Mouse (Mus musculus) intestine, embryonic 15.5 days (tissue): Measurements from ENCODE around the gene Dhdh. TPM values are rescaled to one million over a fixed set of nuclear protein-coding genes. Genes with fewer than 3 reads are reported as not detected.
A peak's percentile ranks its signal among the peaks of the same experiment; 100 is the strongest.
"Not testable (repeated sequence)": the region's sequence is repeated elsewhere in the genome, so short reads cannot be mapped to it uniquely, and the experiment has no call there.

ENCODE experiments used
- ATAC-seq: fragments of 200-750 bp; cut with Nextera tagmentation; 2 replicates; pipeline ENCODE4 v1.8.0; 2017; ENCODE audit warnings: moderate TSS enrichment, moderate library complexity
- H3K27ac ChIP-seq: fragments of 300-500 bp; sonication (generic); 2 replicates; pipeline ENCODE4 v1.5.1; 2015; ENCODE audit warnings: mild to moderate bottlenecking, inconsistent platforms
- H3K27me3 ChIP-seq: fragments of 300-500 bp; sonication (generic); replicated peaks from 2 replicates; pipeline ENCODE4 v1.6.1; 2015; ENCODE audit warnings: inconsistent platforms
- H3K36me3 ChIP-seq: fragments of 300-500 bp; sonication (generic); 2 replicates; pipeline ENCODE4 v1.6.1; 2015; ENCODE audit warnings: inconsistent platforms
- H3K4me1 ChIP-seq: fragments of 300-500 bp; sonication (generic); replicated peaks from 2 replicates; pipeline ENCODE4 v1.6.1; 2015; ENCODE audit warnings: inconsistent platforms
- H3K4me2 ChIP-seq: fragments of 300-500 bp; sonication (generic); replicated peaks from 2 replicates; pipeline ENCODE4 v1.6.1; 2015; ENCODE audit warnings: mild to moderate bottlenecking, inconsistent platforms
- H3K4me3 ChIP-seq: fragments of 300-500 bp; sonication (generic); replicated peaks from 2 replicates; pipeline ENCODE4 v1.5.1; 2015; ENCODE audit warnings: inconsistent platforms
- H3K9ac ChIP-seq: fragments of 300-500 bp; sonication (generic); 2 replicates; pipeline ENCODE4 v1.6.1; 2015; ENCODE audit warnings: inconsistent platforms
- H3K9me3 ChIP-seq: fragments of 300-500 bp; sonication (generic); 2 replicates; pipeline ENCODE4 v1.6.1; 2016; ENCODE audit warnings: inconsistent platforms
- WGBS: fragments of 180-500 bp; shearing (Covaris S2); methylation state at CpG from one replicate; pipeline ENCODE4 v1.1.7; 2015; 5-methylcytosine and 5-hydroxymethylcytosine counted together
- polyA plus RNA-seq: library from polyadenylated mRNA; unstranded; fragments of >200 nt; fragmentation: Nextera tagmentation; extraction: Ambion mirVana; gene quantifications from 2 replicates; pipeline ENCODE4 v1.2.1, GENCODE M21; 2015

The Dhdh gene
- polyA plus RNA-seq, 1 experiment from 2014 or later = 2.7 TPM

GRCm38 (mm10) chr7:45465112-45465511, 23.5 kb downstream of the Dhdh start:
- Histone ChIP-seq H3K4me2 (peak overlapping the region; percentile 89), H3K4me1 (peaks cover 32% of the 10 kb centered on the region)
- 94% methylated on average over 12 of the region's 12 CpGs for WGBS

GRCm38 (mm10) chr7:45463987-45464778, 24.4 kb downstream of the Dhdh start:
- H3K4me2 ChIP-seq = no peak overlapping the region
- H3K4me3 ChIP-seq = no peak overlapping the region
- H3K36me3 ChIP-seq = peaks cover 16% of the 10 kb centered on the region
- H3K27ac ChIP-seq = no peak overlapping the region
- H3K4me1 ChIP-seq = peaks cover 32% of the 10 kb centered on the region
- H3K9me3 ChIP-seq = no peaks in the 10 kb centered on the region
- no peak overlapping the region for H3K9ac ChIP-seq
- 91% methylated on average over 7 of the region's 7 CpGs for WGBS
- ATAC-seq = no peak
- H3K27me3 ChIP-seq = no peaks in the 10 kb centered on the region

More at GRCm38 (mm10) chr7:45465112-45465511, 23.5 kb downstream of the Dhdh start:
- no peak overlapping the region for H3K4me3 ChIP-seq
- H3K27ac ChIP-seq = no peak overlapping the region
- H3K9me3 ChIP-seq = no peaks in the 10 kb centered on the region
- H3K27me3 ChIP-seq = no peaks in the 10 kb centered on the region
- peaks cover 16% of the 10 kb centered on the region for H3K36me3 ChIP-seq
- H3K9ac ChIP-seq = no peak overlapping the region
- ATAC-seq = no peak

- 76% methylated on average over 4 of the region's 4 CpGs for WGBS
- not testable (repeated sequence) for ATAC-seq
These were observed 25.7 kb downstream of the Dhdh start for GRCm38 (mm10) chr7:45462868-45463267.

GRCm38 (mm10) chr7:45462325-45462724, 26.3 kb downstream of the Dhdh start:
- peaks cover 43% of the 10 kb centered on the region for H3K4me1 ChIP-seq
- H3K4me2 ChIP-seq = no peak overlapping the region
- no peak overlapping the region for H3K27ac ChIP-seq
- peaks cover 16% of the 10 kb centered on the region for H3K36me3 ChIP-seq
- H3K27me3 ChIP-seq = no peaks in the 10 kb centered on the region
- no peak for ATAC-seq
- H3K9ac ChIP-seq = no peak overlapping the region
- WGBS = 80% methylated on average over 4 of the region's 4 CpGs
- no peak overlapping the region for H3K4me3 ChIP-seq
- no peaks in the 10 kb centered on the region for H3K9me3 ChIP-seq

More at GRCm38 (mm10) chr7:45462868-45463267, 25.7 kb downstream of the Dhdh start:
- H3K27me3 ChIP-seq, H3K4me2 ChIP-seq, H3K9ac ChIP-seq, H3K9me3 ChIP-seq, H3K27ac ChIP-seq, H3K4me3 ChIP-seq: not testable (repeated sequence)
- Histone ChIP-seq H3K36me3 (peaks cover 16% of the 10 kb centered on the region), H3K4me1 (peaks cover 38% of the 10 kb centered on the region)

- H3K27me3 ChIP-seq = no peaks in the 10 kb centered on the region
- H3K4me1 ChIP-seq = peaks cover 44% of the 10 kb centered on the region
- H3K9ac ChIP-seq = no peak overlapping the region
- peaks cover 21% of the 10 kb centered on the region for H3K36me3 ChIP-seq
- H3K4me2 ChIP-seq = peak overlapping the region; percentile 14; the same call in 1 of the 2 replicates
- 71% methylated on average over 4 of the region's 4 CpGs for WGBS
- H3K27ac ChIP-seq = peak overlapping the region; percentile 89
- ATAC-seq = no peak
- no peaks in the 10 kb centered on the region for H3K9me3 ChIP-seq
- H3K4me3 ChIP-seq = no peak overlapping the region
These were observed 26.8 kb downstream of the Dhdh start for GRCm38 (mm10) chr7:45461781-45462180.

GRCm38 (mm10) chr7:45461326-45461725, 27.3 kb downstream of the Dhdh start:
- peaks cover 21% of the 10 kb centered on the region for H3K36me3 ChIP-seq
- 46% methylated on average over 5 of the region's 5 CpGs for WGBS
- peak overlapping the region; percentile 89 for H3K27ac ChIP-seq
- H3K4me3 ChIP-seq = no peak overlapping the region
- H3K9ac ChIP-seq = no peak overlapping the region
- peak; percentile 2 for ATAC-seq
- peak overlapping the region; percentile 57 for H3K4me2 ChIP-seq
- H3K4me1 ChIP-seq = peaks cover 44% of the 10 kb centered on the region
- H3K27me3 ChIP-seq = no peaks in the 10 kb centered on the region
- H3K9me3 ChIP-seq = no peaks in the 10 kb centered on the region

GRCm38 (mm10) chr7:45460860-45461314, 27.7 kb downstream of the Dhdh start:
- Histone ChIP-seq H3K4me3 (peak overlapping the region; percentile 29), H3K27me3 (no peaks in the 10 kb centered on the region), H3K36me3 (peaks cover 25% of the 10 kb centered on the region), H3K4me2 (peak overlapping the region; percentile 57), H3K9ac (peak overlapping the region; percentile 43; the same call in 1 of the 2 replicates), H3K4me1 (peaks cover 41% of the 10 kb centered on the region), H3K9me3 (no peaks in the 10 kb centered on the region), H3K27ac (peak overlapping the region; percentile 89)
- 5% methylated on average over 13 of the region's 13 CpGs for WGBS
- ATAC-seq = peak; percentile 64

- Histone ChIP-seq H3K4me3 (peak overlapping the region; percentile 29), H3K9ac (peak overlapping the region; percentile 43), H3K9me3 (no peaks in the 10 kb centered on the region), H3K36me3 (peaks cover 25% of the 10 kb centered on the region), H3K4me2 (peak overlapping the region; percentile 57), H3K27ac (peak overlapping the region; percentile 89), H3K27me3 (no peaks in the 10 kb centered on the region), H3K4me1 (peaks cover 35% of the 10 kb centered on the region)
- WGBS = 57% methylated on average over 7 of the region's 7 CpGs
- ATAC-seq = no peak
These were observed 28.2 kb downstream of the Dhdh start for GRCm38 (mm10) chr7:45460377-45460776.

GRCm38 (mm10) chr7:45459564-45460140, 29.0 kb downstream of the Dhdh start, which contains the start of gene Ftl1:
Gene Ftl1 (minus strand): TSS chr7:45459884.
- Histone ChIP-seq H3K4me1 (peaks cover 32% of the 10 kb centered on the region), H3K4me2 (peak within 1 kb of the TSS; percentile 75), H3K27ac (peak within 1 kb of the TSS; percentile 89), H3K4me3 (peak within 1 kb of the TSS; percentile 73), H3K9ac (peak within 1 kb of the TSS; percentile 75), H3K36me3 (peaks cover 19% of the 10 kb centered on the region)
- 0% methylated on average over 29 of the region's 37 CpGs for WGBS
- peak; percentile 94 for ATAC-seq
- H3K27me3 ChIP-seq, H3K9me3 ChIP-seq: not testable (repeated sequence)

- 1% methylated on average over 41 of the region's 43 CpGs for WGBS
- no peaks in the 10 kb centered on the region for H3K9me3 ChIP-seq
These were observed 29.6 kb downstream of the Dhdh start for GRCm38 (mm10) chr7:45458748-45459563.

GRCm38 (mm10) chr7:45457204-45458060, 31.2 kb downstream of the Dhdh start:
- WGBS = 47% methylated on average over 10 of the region's 10 CpGs
- peak; percentile 23 for ATAC-seq
- peaks cover 17% of the 10 kb centered on the region for H3K36me3 ChIP-seq

More at GRCm38 (mm10) chr7:45458748-45459563, 29.6 kb downstream of the Dhdh start:
- H3K27me3 ChIP-seq = no peaks in the 10 kb centered on the region
- H3K4me3 ChIP-seq = peak overlapping the region; percentile 73
- peak overlapping the region; percentile 75 for H3K9ac ChIP-seq
- peak overlapping the region; percentile 79 for H3K27ac ChIP-seq
- ATAC-seq = peak; percentile 66
- peaks cover 23% of the 10 kb centered on the region for H3K36me3 ChIP-seq
- peak overlapping the region; percentile 75 for H3K4me2 ChIP-seq
- peaks cover 32% of the 10 kb centered on the region for H3K4me1 ChIP-seq

More at GRCm38 (mm10) chr7:45457204-45458060, 31.2 kb downstream of the Dhdh start:
- peak overlapping the region; percentile 73 for H3K4me3 ChIP-seq
- H3K4me2 ChIP-seq = peak overlapping the region; percentile 75
- H3K4me1 ChIP-seq = peaks cover 32% of the 10 kb centered on the region
- H3K27ac ChIP-seq = peak overlapping the region; percentile 79
- H3K9ac ChIP-seq = peak overlapping the region; percentile 75
- no peaks in the 10 kb centered on the region for H3K9me3 ChIP-seq
- no peaks in the 10 kb centered on the region for H3K27me3 ChIP-seq
